Mouse (Mus musculus) cerebellum, adult 2 months (tissue): ENCODE data around the gene Megf8.

Experiments used
- CTCF ChIP-seq: fragments of 200-500 bp; IDR thresholded peaks from 2 replicates; pipeline ENCODE4 v1.5.1; 2011; ENCODE audit warnings: low read depth, mild to moderate bottlenecking, control low read depth, low read length, moderate library complexity, borderline replicate concordance; ENCODE audit not compliant: insufficient read depth
- POLR2A ChIP-seq: fragments of 200-500 bp; IDR thresholded peaks from 2 replicates; pipeline ENCODE4 v1.6.1; 2011; ENCODE audit warnings: low read length, control low read depth, borderline replicate concordance; ENCODE audit not compliant: insufficient read depth

DNA sequence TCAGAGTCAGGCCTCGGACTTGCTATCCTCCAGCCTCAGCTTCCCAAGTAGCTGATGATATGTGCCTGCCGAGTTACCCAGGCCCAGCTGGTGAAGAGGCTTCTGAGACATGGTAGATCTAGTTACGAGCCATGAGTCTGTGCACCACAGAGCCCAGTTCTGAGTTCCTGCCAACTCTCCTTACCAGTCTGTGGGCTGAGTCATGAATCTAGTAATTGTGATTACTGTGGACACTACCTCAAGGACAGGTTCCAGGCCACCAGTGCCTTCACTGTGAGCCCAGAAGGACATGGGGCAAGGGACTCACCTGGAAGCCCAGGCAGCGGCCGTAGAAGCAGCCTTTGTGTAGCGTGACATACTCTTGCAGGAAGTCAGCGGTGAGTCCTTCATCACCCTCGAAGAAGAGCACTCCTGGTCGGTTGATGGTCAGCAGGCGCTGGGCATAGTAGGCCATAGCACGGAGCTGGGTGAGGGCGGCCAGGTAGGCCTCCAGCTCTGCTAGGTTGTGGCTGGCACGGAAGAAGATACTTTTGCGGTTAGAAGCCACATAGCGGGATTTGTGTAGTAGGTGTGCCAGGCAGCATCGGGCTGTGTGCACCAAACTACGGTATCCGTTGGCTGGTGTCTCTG lies 71.0 kb downstream of the Megf8 start:
- TF ChIP-seq POLR2A = no peak
- TF ChIP-seq CTCF = no peak
